Mouse (Mus musculus) heart, embryonic 14.5 days (tissue): ENCODE measurements around the gene Shtn1. TPM values are rescaled to one million over a fixed set of nuclear protein-coding genes. Genes with fewer than 3 reads are reported as not detected.

Experiments used
- ATAC-seq: fragments of 200-750 bp; cut with Nextera tagmentation; 2 replicates; pipeline ENCODE4 v1.8.0; 2017; ENCODE audit warnings: low read depth, moderate TSS enrichment; ENCODE audit not compliant: insufficient number of reproducible peaks, insufficient read depth, low FRiP score
- H3K27ac ChIP-seq, 2 experiments: fragments of 200-500 bp in 1 of 2; fragments of 300-500 bp in 1 of 2; sonication (generic) in 1 of 2; replicated peaks in 1 of 2; 2 replicates each; pipeline ENCODE4 v1.5.1; 2012 to 2014; ENCODE audit warnings: low read depth in 2 of 2, low read length in 2 of 2, control low read depth in 1 of 2, mild to moderate bottlenecking in 1 of 2, mixed read lengths in 1 of 2; ENCODE audit not compliant: control insufficient read depth in 1 of 2, insufficient read depth in 1 of 2
- H3K27me3 ChIP-seq: fragments of 300-500 bp; sonication (generic); 2 replicates; pipeline ENCODE4 v1.6.1; 2014; ENCODE audit warnings: mild to moderate bottlenecking, low read length, control low read depth; ENCODE audit not compliant: control insufficient read depth, insufficient read depth
- H3K36me3 ChIP-seq: fragments of 300-500 bp; sonication (generic); 2 replicates; pipeline ENCODE4 v1.6.1; 2014; ENCODE audit warnings: mild to moderate bottlenecking, control low read depth, low read length, mixed read lengths; ENCODE audit not compliant: control insufficient read depth, insufficient read depth
- H3K4me1 ChIP-seq, 2 experiments: fragments of 200-500 bp in 1 of 2; fragments of 300-500 bp in 1 of 2; sonication (generic) in 1 of 2; 2 replicates each; pipeline ENCODE4 v1.6.1; 2012 to 2014; ENCODE audit warnings: low read length in 2 of 2, control low read depth in 1 of 2, mixed read lengths in 1 of 2; ENCODE audit not compliant: control insufficient read depth in 2 of 2, insufficient read depth in 2 of 2
- H3K4me2 ChIP-seq: fragments of 300-500 bp; sonication (generic); 2 replicates; pipeline ENCODE4 v1.6.1; 2014; ENCODE audit warnings: mild to moderate bottlenecking, low read length
- H3K4me3 ChIP-seq, 2 experiments: fragments of 200-500 bp in 1 of 2; fragments of 300-500 bp in 1 of 2; sonication (generic) in 1 of 2; 2 replicates each; pipeline ENCODE4 v1.5.1; 2012 to 2014; ENCODE audit warnings: low read length in 2 of 2, mild to moderate bottlenecking in 2 of 2, control low read depth in 1 of 2, low read depth in 1 of 2, moderate library complexity in 1 of 2; ENCODE audit not compliant: control insufficient read depth in 1 of 2, insufficient read depth in 1 of 2
- H3K9ac ChIP-seq: fragments of 300-500 bp; sonication (generic); 2 replicates; pipeline ENCODE4 v1.6.1; 2014; ENCODE audit warnings: mild to moderate bottlenecking, low read length
- H3K9me3 ChIP-seq: fragments of 300-500 bp; sonication (generic); 2 replicates; pipeline ENCODE4 v1.6.1; 2016; ENCODE audit warnings: low read length, control low read depth; ENCODE audit not compliant: control insufficient read depth
- WGBS: fragments of 180-500 bp; shearing (Covaris S2); extraction: QIAGEN DNeasy Blood & Tissue Kit; methylation state at CpG from one replicate; pipeline ENCODE4 v1.1.7; 2014; 5-methylcytosine and 5-hydroxymethylcytosine counted together
- polyA plus RNA-seq: library from polyadenylated mRNA; unstranded; fragments of >200 nt; fragmentation: Nextera tagmentation; extraction: Ambion mirVana; gene quantifications from 2 replicates; pipeline ENCODE4 v1.2.1, GENCODE M21; 2014

Gene Shtn1
- polyA plus RNA-seq, 1 experiment from 2014 or later, result 1.0 TPM

- Histone ChIP-seq H3K9me3 (no peaks in the 10 kb centered on the region), H3K36me3 (no peaks in the 10 kb centered on the region), H3K27me3 (0 out of 2 replicates have a peak, but pooled peaks cover 3% of the 10 kb centered on the region), H3K4me2 (no peak overlapping the region), H3K4me1 (no peaks in the 10 kb centered on the region), H3K27ac (no peak overlapping the region), H3K4me3 (no peak overlapping the region), H3K9ac (no peak overlapping the region)
- ATAC-seq, result no peak
- WGBS, result 85% methylated on average over 5 of the region's 5 CpGs
Measured at GRCm38 (mm10) chr19:59064616-59065015, 11.3 kb downstream of the Shtn1 start.

GRCm38 (mm10) chr19:59063568-59063967, 12.3 kb downstream of the Shtn1 start:
- no peak overlapping the region for H3K4me2 ChIP-seq
- no peak for ATAC-seq
- H3K27me3 ChIP-seq, result 0 out of 2 replicates have a peak, but pooled peaks cover 3% of the 10 kb centered on the region
- H3K9ac ChIP-seq, result no peak overlapping the region
- H3K4me1 ChIP-seq, result no peaks in the 10 kb centered on the region
- no peak overlapping the region for H3K27ac ChIP-seq
- no peak overlapping the region for H3K4me3 ChIP-seq
- no peaks in the 10 kb centered on the region for H3K9me3 ChIP-seq
- H3K36me3 ChIP-seq, result no peaks in the 10 kb centered on the region
- 96% methylated on average over 5 of the region's 5 CpGs for WGBS

GRCm38 (mm10) chr19:59058105-59058504, 17.8 kb downstream of the Shtn1 start:
- Histone ChIP-seq H3K9ac (no peak overlapping the region), H3K4me3 (no peak overlapping the region), H3K27ac (no peak overlapping the region), H3K4me2 (no peak overlapping the region), H3K27me3 (no peaks in the 10 kb centered on the region), H3K4me1 (no peaks in the 10 kb centered on the region), H3K9me3 (no peaks in the 10 kb centered on the region), H3K36me3 (no peaks in the 10 kb centered on the region)
- no peak for ATAC-seq
- WGBS, result 88% methylated on average over 4 of the region's 4 CpGs

DNA sequence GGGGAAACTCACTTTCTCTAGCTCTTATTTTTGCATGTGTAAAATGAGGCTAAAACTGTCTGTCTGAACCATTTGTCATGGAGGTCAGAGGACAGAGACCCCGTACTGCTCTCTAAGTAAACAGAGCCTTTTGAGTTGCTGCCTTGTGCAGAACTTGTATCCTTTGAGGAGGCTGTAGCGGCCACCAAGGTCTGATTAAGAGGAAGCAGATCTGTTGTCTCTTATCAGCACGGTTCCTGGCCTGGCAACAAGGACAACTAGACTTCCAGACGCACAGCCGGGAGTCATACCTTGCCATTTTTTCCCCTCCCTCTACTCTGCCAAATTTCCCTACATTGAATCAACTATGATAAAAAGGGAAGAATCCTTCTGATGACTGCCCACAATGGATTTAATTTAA, 18.5 kb downstream of the Shtn1 start:
- 17% methylated on average over 5 of the region's 5 CpGs for WGBS
- no peak overlapping the region for H3K27ac ChIP-seq
- ATAC-seq, result no peak
- no peak overlapping the region for H3K4me3 ChIP-seq
- H3K4me1 ChIP-seq, result no peaks in the 10 kb centered on the region
- H3K27me3 ChIP-seq, result no peaks in the 10 kb centered on the region
- H3K36me3 ChIP-seq, result no peaks in the 10 kb centered on the region
- H3K9me3 ChIP-seq, result no peaks in the 10 kb centered on the region
- no peak overlapping the region for H3K9ac ChIP-seq
- H3K4me2 ChIP-seq, result no peak overlapping the region

- Histone ChIP-seq H3K4me1 (no peaks in the 10 kb centered on the region), H3K27me3 (no peaks in the 10 kb centered on the region), H3K9me3 (no peaks in the 10 kb centered on the region), H3K36me3 (no peaks in the 10 kb centered on the region), H3K4me2 (no peak overlapping the region), H3K4me3 (no peak overlapping the region), H3K9ac (no peak overlapping the region), H3K27ac (no peak overlapping the region)
- no peak for ATAC-seq
- 79% methylated on average over 6 of the region's 6 CpGs for WGBS
Measured at GRCm38 (mm10) chr19:59054632-59054951, 21.3 kb downstream of the Shtn1 start.

DNA sequence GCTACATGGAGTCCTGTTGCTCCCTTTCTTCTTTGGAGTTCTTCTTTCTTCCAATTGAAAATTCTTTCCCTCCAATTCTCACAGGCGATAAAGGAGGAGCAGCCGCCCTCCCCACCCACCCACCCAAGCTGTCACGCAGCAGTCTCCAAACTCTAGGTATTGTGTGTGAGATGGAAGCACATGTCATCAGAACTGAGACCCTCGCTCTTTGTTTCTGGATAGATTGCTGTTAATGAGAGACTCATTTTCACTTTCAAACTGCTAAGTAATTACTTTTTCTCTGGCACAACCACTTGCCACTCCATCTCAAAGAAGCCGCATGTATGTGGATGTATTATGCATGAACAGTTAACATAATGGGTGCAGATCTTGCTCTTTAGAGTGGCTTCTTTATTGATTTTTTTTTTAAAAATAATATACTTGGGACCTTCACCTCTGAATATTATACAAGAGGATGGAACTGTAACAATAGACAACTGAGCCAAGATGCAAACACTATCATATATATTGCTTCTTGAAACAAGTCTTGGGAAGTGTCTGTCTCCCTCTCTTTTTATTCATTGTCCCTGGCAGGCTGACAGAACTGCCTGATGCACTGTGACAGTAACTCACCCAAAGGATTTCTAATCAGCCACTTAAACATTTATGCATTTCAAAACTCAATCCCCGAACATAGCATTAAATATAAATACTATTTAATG, 21.8 kb downstream of the Shtn1 start:
- H3K27ac ChIP-seq, result no peak overlapping the region
- no peaks in the 10 kb centered on the region for H3K36me3 ChIP-seq
- H3K4me1 ChIP-seq, result no peaks in the 10 kb centered on the region
- WGBS, result 86% methylated on average over 6 of the region's 6 CpGs
- no peak overlapping the region for H3K4me3 ChIP-seq
- no peak for ATAC-seq
- no peak overlapping the region for H3K9ac ChIP-seq
- no peaks in the 10 kb centered on the region for H3K9me3 ChIP-seq
- H3K27me3 ChIP-seq, result no peaks in the 10 kb centered on the region
- no peak overlapping the region for H3K4me2 ChIP-seq

GRCm38 (mm10) chr19:59052783-59053490, 23.0 kb downstream of the Shtn1 start:
- H3K27me3 ChIP-seq, result no peaks in the 10 kb centered on the region
- no peaks in the 10 kb centered on the region for H3K9me3 ChIP-seq
- no peaks in the 10 kb centered on the region for H3K36me3 ChIP-seq
- H3K27ac ChIP-seq, result no peak overlapping the region
- ATAC-seq, result no peak
- no peaks in the 10 kb centered on the region for H3K4me1 ChIP-seq
- 71% methylated on average over 9 of the region's 9 CpGs for WGBS
- H3K4me2 ChIP-seq, result no peak overlapping the region
- no peak overlapping the region for H3K4me3 ChIP-seq
- no peak overlapping the region for H3K9ac ChIP-seq

DNA sequence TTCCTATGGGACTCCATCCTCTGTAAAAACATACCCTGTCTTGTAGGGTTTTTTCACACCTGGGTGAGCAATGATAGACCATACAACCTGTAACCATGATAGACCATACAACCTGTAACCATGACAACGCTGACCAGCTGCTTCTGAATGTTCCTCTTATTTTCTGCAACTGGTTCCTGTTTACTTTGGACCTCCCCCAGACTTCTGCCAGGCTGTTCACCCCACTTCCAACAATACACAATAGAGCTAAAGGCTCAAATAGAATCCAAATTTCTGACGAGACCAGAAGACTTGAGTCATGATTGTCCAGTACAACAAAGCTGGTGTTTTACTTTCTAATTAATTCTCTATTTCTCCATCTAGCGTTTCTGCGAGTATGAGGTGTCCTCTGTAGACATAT, 23.8 kb downstream of the Shtn1 start:
- H3K9ac ChIP-seq, result no peak overlapping the region
- H3K4me1 ChIP-seq, result no peaks in the 10 kb centered on the region
- H3K27ac ChIP-seq, result no peak overlapping the region
- H3K4me2 ChIP-seq, result no peak overlapping the region
- H3K36me3 ChIP-seq, result no peaks in the 10 kb centered on the region
- 67% methylated on average over 4 of the region's 4 CpGs for WGBS
- ATAC-seq, result no peak
- H3K4me3 ChIP-seq, result no peak overlapping the region
- no peaks in the 10 kb centered on the region for H3K27me3 ChIP-seq
- no peaks in the 10 kb centered on the region for H3K9me3 ChIP-seq
